Mouse (Mus musculus) midbrain, embryonic 11.5 days (tissue): Measurements from ENCODE around the gene Dgkz. TPM values are rescaled to one million over a fixed set of nuclear protein-coding genes. Genes with fewer than 3 reads are reported as not detected.
A peak's percentile ranks its signal among the peaks of the same experiment; 100 is the strongest.

Source experiments
- ATAC-seq: fragments of 200-750 bp; cut with Nextera tagmentation; 2 replicates; pipeline ENCODE4 v1.8.0; 2017; ENCODE audit warnings: moderate TSS enrichment, moderate library complexity; ENCODE audit not compliant: low FRiP score
- DNase-seq: peaks from one replicate; pipeline ENCODE4 v3.0.0; 2015; ENCODE audit warnings: low spot score; ENCODE audit errors: missing footprints
- H3K27ac ChIP-seq: fragments of 300-500 bp; sonication (generic); 2 replicates; pipeline ENCODE4 v1.5.1; 2014; ENCODE audit warnings: low read depth, low read length
- H3K27me3 ChIP-seq: fragments of 300-500 bp; sonication (generic); 2 replicates; pipeline ENCODE4 v1.6.1; 2014; ENCODE audit warnings: mild to moderate bottlenecking, low read length, moderate library complexity, mixed read lengths; ENCODE audit not compliant: control insufficient read depth, insufficient read depth
- H3K36me3 ChIP-seq: fragments of 300-500 bp; sonication (generic); 2 replicates; pipeline ENCODE4 v1.6.1; 2014; ENCODE audit warnings: mild to moderate bottlenecking, low read length, moderate library complexity, mixed read lengths; ENCODE audit not compliant: control insufficient read depth, insufficient read depth
- H3K4me1 ChIP-seq: fragments of 300-500 bp; sonication (generic); 2 replicates; pipeline ENCODE4 v1.6.1; 2014; ENCODE audit warnings: low read length; ENCODE audit not compliant: control insufficient read depth, insufficient read depth
- H3K4me2 ChIP-seq: fragments of 300-500 bp; sonication (generic); 2 replicates; pipeline ENCODE4 v1.6.1; 2014; ENCODE audit warnings: mild to moderate bottlenecking, moderate library complexity
- H3K4me3 ChIP-seq: fragments of 300-500 bp; sonication (generic); 2 replicates; pipeline ENCODE4 v1.5.1; 2014; ENCODE audit warnings: low read depth, low read length
- H3K9ac ChIP-seq: fragments of 300-500 bp; sonication (generic); 2 replicates; pipeline ENCODE4 v1.6.1; 2014; ENCODE audit warnings: low read length
- H3K9me3 ChIP-seq: fragments of 300-500 bp; sonication (generic); 2 replicates; pipeline ENCODE4 v1.6.1; 2016; ENCODE audit warnings: low read length; ENCODE audit not compliant: control insufficient read depth
- WGBS: fragments of 180-500 bp; shearing (Covaris S2); extraction: QIAGEN DNeasy Blood & Tissue Kit; methylation state at CpG from one replicate; pipeline ENCODE4 v1.1.7; 2014; 5-methylcytosine and 5-hydroxymethylcytosine counted together
- polyA plus RNA-seq: library from polyadenylated mRNA; unstranded; fragments of >200 nt; fragmentation: Nextera tagmentation; extraction: Ambion mirVana; gene quantifications from 2 replicates; pipeline ENCODE4 v1.2.1, GENCODE M21; 2014

Dgkz gene
- polyA plus RNA-seq: 19.2 and 23.7 TPM in 2 replicates

DNA sequence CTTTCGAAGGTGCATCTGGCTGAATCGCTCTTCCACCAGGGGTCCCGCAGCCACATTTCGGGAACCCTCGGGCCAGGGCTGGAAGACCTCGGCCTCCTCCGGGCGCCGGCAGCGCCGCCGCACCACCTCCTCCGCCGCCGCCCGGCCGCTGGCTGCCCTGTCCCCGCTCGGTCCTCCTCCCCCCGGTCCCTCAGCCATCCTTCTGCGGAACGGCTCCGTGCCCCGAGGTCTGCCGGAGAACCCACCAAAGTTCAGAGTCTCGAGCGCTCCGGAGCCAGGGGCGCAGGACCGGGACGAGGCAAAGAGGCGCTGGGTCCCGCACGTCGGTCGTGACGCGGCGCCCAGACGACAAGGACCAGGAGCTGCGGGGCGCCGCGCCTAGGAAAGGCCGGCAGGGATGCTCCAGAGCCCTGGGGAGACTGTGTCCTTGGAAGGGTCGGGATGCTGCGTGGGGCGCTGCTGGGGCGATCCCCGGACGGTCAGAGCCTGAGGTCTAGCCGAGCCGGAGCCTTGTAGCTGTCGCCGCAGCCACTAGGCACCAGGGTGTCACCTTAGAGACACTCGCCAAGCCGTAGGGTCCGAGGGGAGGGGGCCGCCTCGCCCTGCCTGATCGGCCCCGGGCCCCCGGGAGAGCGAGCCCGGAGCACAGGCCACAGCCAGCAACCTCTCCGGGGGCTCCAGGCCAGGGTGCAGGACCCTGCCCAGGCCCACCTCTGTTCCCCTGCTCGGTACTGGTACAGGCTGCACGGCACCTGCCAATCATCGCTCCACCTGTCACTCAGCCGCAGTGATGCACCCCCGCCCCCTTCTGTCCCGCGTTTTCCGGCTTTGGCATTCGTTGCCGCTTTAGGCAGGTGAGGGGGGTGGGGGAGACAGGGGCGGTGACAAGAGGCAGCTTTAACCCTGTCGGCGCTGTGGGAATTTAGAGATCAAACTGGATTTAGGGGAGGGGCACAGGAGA is at the start of gene Dgkz:
Gene Dgkz, minus strand, starts transcription at position 284 of the 961 bp plus-strand sequence.
- DNase-seq: peak; percentile 95
- Histone ChIP-seq H3K4me1 (peaks cover 28% of the 10 kb centered on the region), H3K4me2 (peak within 1 kb of the TSS; percentile 48), H3K4me3 (peak within 1 kb of the TSS; percentile 36), H3K9ac (peak within 1 kb of the TSS; percentile 49), H3K27me3 (peaks cover 35% of the 10 kb centered on the region), H3K9me3 (no peaks in the 10 kb centered on the region), H3K27ac (no peak within 1 kb of the TSS), H3K36me3 (no peaks in the 10 kb centered on the region)
- WGBS: under 1% methylated on average over 78 of the region's 79 CpGs
- peak; percentile 57 for ATAC-seq

DNA sequence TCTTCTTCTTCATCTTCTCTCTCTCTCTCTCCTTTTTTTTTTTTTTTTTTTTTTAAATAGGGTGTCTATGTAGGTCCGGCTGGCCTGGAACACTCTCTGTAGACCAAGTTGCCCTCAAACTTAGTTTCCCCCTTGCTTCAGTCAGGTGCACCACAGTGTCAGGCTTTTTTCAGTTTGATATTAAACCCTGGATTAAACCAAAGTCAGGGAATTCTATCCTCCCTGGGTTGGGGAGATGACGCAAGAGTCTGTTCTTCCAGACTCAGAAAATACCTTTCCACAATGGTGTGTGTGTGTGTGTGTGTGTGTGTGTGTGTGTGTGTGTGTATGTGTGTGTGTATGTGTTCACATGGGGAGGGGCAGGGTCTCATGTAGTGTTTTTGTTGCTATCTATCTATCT is 49.5 kb upstream of the Dgkz start:
- Histone ChIP-seq H3K9me3 (no peaks in the 10 kb centered on the region), H3K27me3 (peaks cover 18% of the 10 kb centered on the region), H3K4me2 (no peak overlapping the region), H3K9ac (no peak overlapping the region), H3K27ac (no peak overlapping the region), H3K36me3 (no peaks in the 10 kb centered on the region), H3K4me3 (no peak overlapping the region), H3K4me1 (no peaks in the 10 kb centered on the region; the same call in 1 of the 2 replicates)
- DNase-seq (peak; percentile 71), ATAC-seq (no peak)
- WGBS: 90% methylated on average over 2 of the region's 2 CpGs

DNA sequence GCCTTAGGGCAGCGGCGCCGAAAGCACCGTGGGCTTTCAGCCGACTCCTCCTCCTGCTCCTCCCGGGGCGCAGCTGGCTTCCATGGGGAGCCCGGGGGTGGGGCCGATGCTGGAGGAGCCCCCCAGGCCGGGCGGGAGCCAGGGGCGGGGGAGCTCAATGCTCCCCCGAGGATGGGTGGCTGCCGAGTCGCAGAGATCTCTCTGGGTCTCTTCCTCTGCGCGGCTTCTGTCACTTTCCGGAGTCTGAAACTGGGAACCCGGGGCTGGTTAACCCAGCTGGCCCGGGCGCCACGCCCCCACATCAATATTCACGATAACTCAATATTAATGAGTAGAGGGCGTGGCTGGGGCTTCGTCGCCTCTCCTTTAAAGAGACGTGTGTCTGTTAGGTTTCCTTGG is 48.6 kb upstream of the Dgkz start, which contains the start of gene Creb3l1:
Gene Creb3l1, minus strand, starts transcription at position 229 of the 399 bp plus-strand sequence.
- peak; percentile 83 for ATAC-seq
- WGBS: 0% methylated on average over 24 of the region's 27 CpGs

DNA sequence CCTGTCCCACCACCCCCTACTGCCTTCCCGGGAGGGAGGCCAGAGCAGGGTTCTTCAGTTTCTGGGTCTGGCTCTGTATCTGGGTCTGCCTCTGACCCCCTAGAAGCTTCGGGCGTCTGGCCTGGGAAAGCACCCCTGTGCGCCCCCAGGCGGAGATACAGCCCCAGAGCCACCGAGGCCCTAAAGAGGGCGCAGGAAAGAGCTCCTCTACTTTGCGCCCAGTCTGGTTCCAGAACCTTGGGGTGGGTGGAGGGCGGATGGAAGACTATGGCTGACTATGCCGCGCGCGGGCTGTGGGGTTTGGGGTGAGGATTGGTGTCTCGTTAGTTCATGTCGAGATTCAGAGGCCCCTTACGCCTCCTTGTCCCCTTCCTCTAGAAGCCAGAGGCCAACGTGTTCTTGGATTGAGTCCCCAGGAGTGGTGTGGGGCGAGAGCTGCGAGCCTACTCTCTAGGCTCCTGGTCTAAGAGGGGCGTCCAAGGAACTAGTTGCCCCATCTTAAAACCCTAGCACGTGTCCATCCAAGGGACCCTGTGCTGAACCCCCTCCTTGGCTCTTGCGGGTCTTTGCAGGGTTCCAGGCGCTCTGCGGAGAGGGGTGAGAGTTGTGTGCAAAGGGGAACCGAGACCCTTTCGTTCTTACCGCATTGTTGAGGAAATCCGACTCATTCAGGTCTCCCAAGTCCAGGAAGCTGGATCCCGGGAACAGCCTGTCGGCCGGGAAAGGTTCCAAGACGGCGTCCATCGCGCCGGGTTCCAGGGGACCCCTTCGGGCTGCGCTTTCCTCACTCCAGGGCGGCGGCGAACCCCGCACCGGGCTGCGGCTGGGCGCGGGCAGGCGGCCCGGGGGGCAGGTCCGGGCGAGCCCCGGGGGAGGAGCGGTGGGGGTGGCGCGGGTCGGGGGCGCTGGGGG is 48.0 kb upstream of the Dgkz start:
- 3% methylated on average over 50 of the region's 56 CpGs for WGBS
- ATAC-seq (peak; percentile 67), DNase-seq (peak; percentile 93)
- H3K36me3 ChIP-seq: no peaks in the 10 kb centered on the region
- peak overlapping the region; percentile 61 for H3K4me3 ChIP-seq
- no peaks in the 10 kb centered on the region; the same call in 1 of the 2 replicates for H3K4me1 ChIP-seq
- H3K4me2 ChIP-seq: peak overlapping the region; percentile 99
- H3K27me3 ChIP-seq: peaks cover 18% of the 10 kb centered on the region
- no peaks in the 10 kb centered on the region for H3K9me3 ChIP-seq
- H3K27ac ChIP-seq: no peak overlapping the region
- peak overlapping the region; percentile 54 for H3K9ac ChIP-seq

More for the DNA sequence above, 48.6 kb upstream of the Dgkz start, which contains the start of gene Creb3l1:
- Histone ChIP-seq H3K27ac (no peak within 1 kb of the TSS), H3K4me3 (peak within 1 kb of the TSS; percentile 61), H3K36me3 (no peaks in the 10 kb centered on the region), H3K27me3 (peaks cover 18% of the 10 kb centered on the region), H3K4me2 (peak within 1 kb of the TSS; percentile 99), H3K4me1 (no peaks in the 10 kb centered on the region; the same call in 1 of the 2 replicates), H3K9ac (peak within 1 kb of the TSS; percentile 54), H3K9me3 (no peaks in the 10 kb centered on the region)
- peak; percentile 97 for DNase-seq

- Histone ChIP-seq H3K9me3 (no peaks in the 10 kb centered on the region), H3K4me1 (no peaks in the 10 kb centered on the region; the same call in 1 of the 2 replicates), H3K4me2 (no peak overlapping the region), H3K27me3 (peaks cover 18% of the 10 kb centered on the region), H3K36me3 (no peaks in the 10 kb centered on the region), H3K27ac (no peak overlapping the region), H3K9ac (no peak overlapping the region), H3K4me3 (no peak overlapping the region)
- no peak for ATAC-seq
- DNase-seq: no peak
- WGBS: 57% methylated on average over 4 of the region's 4 CpGs
These were observed 45.1 kb upstream of the Dgkz start for GRCm38 (mm10) chr2:92020676-92021265.

DNA sequence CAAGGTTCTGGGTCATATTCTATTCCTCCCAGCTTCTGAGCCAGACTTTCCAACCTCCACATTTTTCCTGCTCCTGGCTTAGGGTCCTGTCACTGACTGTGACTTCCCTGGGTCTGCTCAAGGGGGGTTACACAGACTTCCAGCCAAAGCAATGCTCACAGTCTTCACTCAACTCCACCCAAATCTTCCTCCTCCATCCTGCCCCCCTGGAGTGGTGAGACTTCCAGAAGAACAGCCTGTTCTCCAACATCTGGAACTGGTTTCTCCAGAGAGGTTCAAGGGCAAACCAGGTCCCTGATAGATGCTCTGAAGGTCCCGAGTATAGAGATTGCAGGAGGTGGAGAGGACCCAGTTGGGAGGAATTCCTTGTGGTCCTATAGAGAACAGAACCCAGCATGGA is 41.8 kb upstream of the Dgkz start:
- Histone ChIP-seq H3K36me3 (no peaks in the 10 kb centered on the region), H3K4me2 (no peak overlapping the region), H3K27me3 (peaks cover 4% of the 10 kb centered on the region; the same call in 1 of the 2 replicates), H3K9ac (no peak overlapping the region), H3K4me3 (no peak overlapping the region), H3K9me3 (no peaks in the 10 kb centered on the region), H3K27ac (no peak overlapping the region), H3K4me1 (no peaks in the 10 kb centered on the region)
- ATAC-seq: no peak
- WGBS: 71% methylated on average over 1 of the region's 1 CpGs
- DNase-seq: no peak

GRCm38 (mm10) chr2:92016981-92017380 is 41.3 kb upstream of the Dgkz start:
- Histone ChIP-seq H3K9ac (no peak overlapping the region), H3K4me2 (no peak overlapping the region), H3K27me3 (no peaks in the 10 kb centered on the region; the same call in 1 of the 2 replicates), H3K4me1 (no peaks in the 10 kb centered on the region), H3K4me3 (no peak overlapping the region), H3K27ac (no peak overlapping the region), H3K9me3 (no peaks in the 10 kb centered on the region), H3K36me3 (no peaks in the 10 kb centered on the region)
- WGBS: 66% methylated on average over 3 of the region's 3 CpGs
- no peak for ATAC-seq
- DNase-seq: no peak

DNA sequence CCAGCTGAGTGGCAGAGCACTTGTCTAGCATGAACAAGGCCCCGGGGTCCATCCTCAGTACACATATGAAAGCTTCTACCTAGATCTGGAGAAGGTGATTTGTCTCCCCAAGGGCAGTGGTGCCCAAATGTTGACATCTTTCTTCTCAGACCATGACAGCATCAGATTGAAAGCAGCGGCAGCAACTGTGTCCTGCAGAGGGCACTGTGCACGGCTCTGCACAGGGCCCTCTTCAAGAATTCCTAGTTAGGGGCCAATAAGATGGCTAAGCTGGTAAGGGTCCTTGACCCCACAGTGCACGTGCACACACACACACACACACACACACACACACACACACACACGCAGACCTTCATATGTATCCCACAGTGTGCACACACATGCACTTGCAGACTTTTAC is 39.2 kb upstream of the Dgkz start:
- H3K9ac ChIP-seq: no peak overlapping the region
- no peak overlapping the region for H3K4me3 ChIP-seq
- ATAC-seq (no peak), DNase-seq (peak; percentile 53)
- no peaks in the 10 kb centered on the region for H3K4me1 ChIP-seq
- no peaks in the 10 kb centered on the region for H3K36me3 ChIP-seq
- H3K27me3 ChIP-seq: no peaks in the 10 kb centered on the region
- WGBS: 82% methylated on average over 5 of the region's 5 CpGs
- H3K9me3 ChIP-seq: no peaks in the 10 kb centered on the region
- no peak overlapping the region for H3K4me2 ChIP-seq
- H3K27ac ChIP-seq: no peak overlapping the region
